Mouse (Mus musculus): ENCODE measurements at regions not wholly inside any gene's neighbourhood (a gene's known extent, or its start where the extent isn't known, plus 50 kb on each side); places are given as distances from the start of the nearest gene placed in this dataset.

DNA sequence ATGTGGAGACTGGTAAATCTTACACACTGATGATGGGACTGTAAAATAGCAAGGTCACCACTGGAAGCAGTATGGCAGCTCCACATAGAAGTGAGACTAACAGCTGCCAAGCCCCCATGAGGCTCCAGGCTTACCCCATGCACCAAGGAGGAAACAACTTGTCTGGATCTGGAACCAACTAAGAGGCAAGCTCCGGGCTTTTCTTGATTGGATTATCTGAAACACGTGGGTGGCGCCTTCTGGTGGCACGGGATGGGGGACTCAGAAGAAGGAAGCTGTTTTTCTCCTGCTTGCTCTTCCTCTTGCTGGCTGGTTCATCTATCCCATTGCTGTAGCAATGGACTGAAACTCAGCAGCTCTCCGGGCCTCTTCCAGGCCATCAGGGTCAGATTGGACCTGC, 171.5 kb upstream of the Sulf2 start:
- WGBS = 90% methylated on average over 5 of the region's 5 CpGs
- peaks cover 13% of the 10 kb centered on the region for H3K4me1 ChIP-seq (ENCODE audit: control insufficient read depth, insufficient read depth, low read length)
- H3K4me3 ChIP-seq (ENCODE audit: insufficient read depth, low read depth, low read length) = no peak overlapping the region
- no peak for TF ChIP-seq CTCF (IDR thresholded peaks at IDR 0.05; ENCODE audit: insufficient read depth, low read depth, low read length)
- TF ChIP-seq POLR2A (IDR thresholded peaks at IDR 0.05; ENCODE audit: insufficient read depth, low read depth, low read length) = no peak
- H3K27ac ChIP-seq (ENCODE audit: insufficient read depth, low read depth, low read length) = no peak overlapping the region

GRCm38 (mm10) chr2:166324954-166325353, 169.5 kb upstream of the Sulf2 start:
- no peak overlapping the region for H3K4me3 ChIP-seq (ENCODE audit: insufficient read depth, low read depth, low read length)
- H3K27ac ChIP-seq (ENCODE audit: insufficient read depth, low read depth, low read length) = no peak overlapping the region
- peaks cover 13% of the 10 kb centered on the region for H3K4me1 ChIP-seq (ENCODE audit: control insufficient read depth, insufficient read depth, low read length)
- whole genome bisulfite sequencing = 81% methylated on average over 3 of the region's 3 CpGs
- no peak for TF ChIP-seq POLR2A (IDR thresholded peaks at IDR 0.05; ENCODE audit: insufficient read depth, low read depth, low read length)
- no peak for TF ChIP-seq CTCF (IDR thresholded peaks at IDR 0.05; ENCODE audit: insufficient read depth, low read depth, low read length)

DNA sequence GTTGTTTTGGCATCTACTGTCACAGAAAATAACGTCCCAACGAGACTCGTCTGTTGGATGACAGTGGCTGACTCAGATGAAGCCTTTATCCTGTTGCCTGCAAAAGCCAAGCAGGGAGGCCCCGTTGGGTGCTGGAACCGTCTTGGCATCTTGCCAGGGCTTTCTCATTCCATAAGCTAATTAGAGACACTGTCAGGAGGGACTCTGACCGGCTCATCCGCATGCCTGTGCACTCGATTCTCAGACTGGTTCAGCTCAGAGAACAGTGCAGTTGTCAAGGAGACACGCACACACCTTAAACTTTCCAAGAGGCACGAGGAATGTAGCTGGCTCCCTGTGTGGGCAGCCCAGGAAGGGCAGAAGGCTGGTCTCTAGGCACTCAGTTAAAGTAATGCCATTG, 169.0 kb upstream of the Sulf2 start:
- 17% methylated on average over 10 of the region's 10 CpGs for WGBS

GRCm38 (mm10) chr2:166322668-166323043, 167.2 kb upstream of the Sulf2 start:
- TF ChIP-seq CTCF (IDR thresholded peaks at IDR 0.05; ENCODE audit: insufficient read depth, low read depth, low read length) = no peak
- no peak for TF ChIP-seq POLR2A (IDR thresholded peaks at IDR 0.05; ENCODE audit: insufficient read depth, low read depth, low read length)
- H3K4me1 ChIP-seq (ENCODE audit: control insufficient read depth, insufficient read depth, low read length) = peaks cover 13% of the 10 kb centered on the region
- H3K4me3 ChIP-seq (ENCODE audit: insufficient read depth, low read depth, low read length) = no peak overlapping the region
- WGBS = over 99% methylated on average over 6 of the region's 6 CpGs
- H3K27ac ChIP-seq (ENCODE audit: insufficient read depth, low read depth, low read length) = no peak overlapping the region

More for the DNA sequence above, 169.0 kb upstream of the Sulf2 start:
- TF ChIP-seq POLR2A (IDR thresholded peaks at IDR 0.05; ENCODE audit: insufficient read depth, low read depth, low read length) (no peak), CTCF (IDR thresholded peaks at IDR 0.05; ENCODE audit: insufficient read depth, low read depth, low read length) (no peak)
- no peak overlapping the region for H3K27ac ChIP-seq (ENCODE audit: insufficient read depth, low read depth, low read length)
- no peak overlapping the region for H3K4me3 ChIP-seq (ENCODE audit: insufficient read depth, low read depth, low read length)
- H3K4me1 ChIP-seq (ENCODE audit: control insufficient read depth, insufficient read depth, low read length) = peaks cover 13% of the 10 kb centered on the region

DNA sequence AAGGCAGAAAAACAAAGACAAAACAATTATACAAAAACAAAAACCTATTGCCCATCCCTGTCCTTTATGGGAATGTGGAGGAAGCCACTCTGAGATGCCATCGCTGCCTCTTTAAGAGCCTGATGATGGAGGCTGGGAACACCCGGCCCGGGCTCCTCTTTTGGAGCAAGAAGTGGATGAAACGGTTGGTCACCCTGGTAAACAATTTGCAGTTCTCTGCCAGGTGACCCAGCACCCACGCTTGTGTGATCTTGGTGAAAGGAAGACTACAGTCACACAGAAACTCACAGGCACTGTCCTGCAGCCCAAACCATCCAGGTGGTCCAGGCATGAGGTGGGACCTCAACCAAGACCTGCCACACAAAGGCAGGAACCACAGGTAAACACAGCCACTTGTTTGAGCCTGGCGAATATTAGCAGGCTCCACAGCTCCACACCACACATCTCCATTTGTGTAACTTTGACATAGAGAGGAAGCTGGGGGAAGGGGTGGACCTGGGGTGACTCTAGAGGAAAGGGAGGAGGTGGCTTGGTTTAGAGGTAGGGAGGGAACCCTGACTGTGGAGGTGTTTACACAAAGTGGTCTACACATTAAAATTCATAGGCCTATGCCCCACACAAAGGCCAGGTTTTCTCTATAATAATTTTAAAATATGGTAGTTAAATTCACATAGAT, 166.7 kb upstream of the Sulf2 start:
- H3K4me1 ChIP-seq (ENCODE audit: control insufficient read depth, insufficient read depth, low read length) = peaks cover 13% of the 10 kb centered on the region
- H3K4me3 ChIP-seq (ENCODE audit: insufficient read depth, low read depth, low read length) = no peak overlapping the region
- no peak for TF ChIP-seq POLR2A (IDR thresholded peaks at IDR 0.05; ENCODE audit: insufficient read depth, low read depth, low read length)
- TF ChIP-seq CTCF (IDR thresholded peaks at IDR 0.05; ENCODE audit: insufficient read depth, low read depth, low read length) = no peak
- 90% methylated on average over 6 of the region's 6 CpGs for WGBS
- no peak overlapping the region for H3K27ac ChIP-seq (ENCODE audit: insufficient read depth, low read depth, low read length)

DNA sequence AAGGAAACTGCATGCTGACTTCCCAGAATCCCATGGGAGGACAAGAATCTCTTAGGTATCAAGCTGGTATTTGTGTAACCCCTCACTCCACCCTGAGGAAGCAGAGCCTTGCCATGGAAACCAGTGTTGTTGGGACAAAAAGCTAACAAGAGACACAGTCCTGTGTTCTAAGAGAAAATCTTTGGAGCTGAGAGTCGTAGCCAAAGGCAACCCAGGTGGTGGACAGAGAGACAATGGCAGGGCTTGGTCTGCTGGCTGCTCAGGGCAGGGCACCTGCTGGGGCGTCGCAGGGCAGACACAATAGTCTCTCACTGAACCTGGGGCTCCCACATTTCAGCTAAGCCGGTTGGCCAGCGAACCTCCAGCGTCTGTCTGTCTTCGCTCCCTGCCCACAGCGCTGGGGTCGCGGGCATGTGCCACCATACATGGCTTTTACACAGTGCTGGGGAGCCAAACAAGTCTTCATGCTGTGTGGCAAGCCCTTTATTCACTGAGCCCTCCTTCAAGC, 161.0 kb upstream of the Sulf2 start:
- Histone ChIP-seq H3K27ac (ENCODE audit: insufficient read depth, low read depth, low read length) (no peak overlapping the region), H3K4me3 (ENCODE audit: insufficient read depth, low read depth, low read length) (no peak overlapping the region), H3K4me1 (ENCODE audit: control insufficient read depth, insufficient read depth, low read length) (0 out of 2 replicates have a peak, but pooled peaks cover 3% of the 10 kb centered on the region)
- WGBS = 38% methylated on average over 10 of the region's 10 CpGs
- no peak for TF ChIP-seq POLR2A (IDR thresholded peaks at IDR 0.05; ENCODE audit: insufficient read depth, low read depth, low read length)
- TF ChIP-seq CTCF (IDR thresholded peaks at IDR 0.05; ENCODE audit: insufficient read depth, low read depth, low read length) = no peak

GRCm38 (mm10) chr2:166310438-166310837, 155.0 kb upstream of the Sulf2 start:
- Histone ChIP-seq H3K4me3 (ENCODE audit: insufficient read depth, low read depth, low read length) (no peak overlapping the region), H3K27ac (ENCODE audit: insufficient read depth, low read depth, low read length) (no peak overlapping the region), H3K4me1 (ENCODE audit: control insufficient read depth, insufficient read depth, low read length) (no peaks in the 10 kb centered on the region)
- TF ChIP-seq CTCF (IDR thresholded peaks at IDR 0.05; ENCODE audit: insufficient read depth, low read depth, low read length) = no peak
- no peak for TF ChIP-seq POLR2A (IDR thresholded peaks at IDR 0.05; ENCODE audit: insufficient read depth, low read depth, low read length)
- WGBS = 91% methylated on average over 5 of the region's 5 CpGs

DNA sequence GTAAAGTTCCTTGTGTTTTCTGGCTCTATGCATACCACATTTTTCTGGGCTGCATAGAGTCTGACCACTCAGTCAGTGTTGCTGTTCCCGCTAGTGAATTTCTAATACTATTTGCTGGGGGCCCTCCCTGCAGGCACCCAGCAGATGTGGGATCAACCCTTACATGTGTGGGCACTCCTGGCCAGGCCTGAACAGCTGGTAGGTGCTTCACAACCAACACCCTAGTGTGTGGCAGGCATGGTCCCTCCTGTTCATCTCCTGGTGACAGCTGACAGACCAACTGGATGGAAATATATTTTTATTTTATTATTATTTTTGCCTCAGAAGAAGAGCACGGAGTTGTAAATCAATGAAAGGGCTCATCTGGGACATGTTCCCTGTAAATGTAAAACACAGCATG, 154.4 kb upstream of the Sulf2 start:
- no peak overlapping the region for H3K27ac ChIP-seq (ENCODE audit: insufficient read depth, low read depth, low read length)

DNA sequence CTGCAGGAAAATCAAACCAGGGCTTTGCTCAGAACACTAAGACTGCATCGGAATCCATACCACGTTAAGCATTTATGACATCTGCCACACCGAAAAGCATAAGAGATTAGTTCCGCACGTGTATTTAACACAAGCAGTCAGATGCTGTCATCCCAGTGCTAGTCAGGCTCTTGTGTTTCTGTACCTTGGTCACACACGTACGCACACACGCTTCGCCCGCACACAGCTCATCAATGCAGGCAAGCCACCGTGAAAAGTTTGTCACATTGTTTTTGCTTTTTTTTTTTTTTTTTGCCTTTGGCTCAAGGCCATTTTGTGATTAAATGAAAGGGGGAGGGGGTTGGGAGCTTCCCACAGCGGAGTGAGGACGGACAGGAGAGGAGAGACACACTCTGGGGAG, 152.1 kb upstream of the Sulf2 start:
- 77% methylated on average over 13 of the region's 13 CpGs for WGBS
- TF ChIP-seq CTCF (IDR thresholded peaks at IDR 0.05; ENCODE audit: insufficient read depth, low read depth, low read length) = no peak
- TF ChIP-seq POLR2A (IDR thresholded peaks at IDR 0.05; ENCODE audit: insufficient read depth, low read depth, low read length) = no peak
- Histone ChIP-seq H3K4me1 (ENCODE audit: control insufficient read depth, insufficient read depth, low read length) (no peaks in the 10 kb centered on the region), H3K4me3 (ENCODE audit: insufficient read depth, low read depth, low read length) (no peak overlapping the region), H3K27ac (ENCODE audit: insufficient read depth, low read depth, low read length) (no peak overlapping the region)

More for the DNA sequence above, 154.4 kb upstream of the Sulf2 start:
- TF ChIP-seq CTCF (IDR thresholded peaks at IDR 0.05; ENCODE audit: insufficient read depth, low read depth, low read length) (no peak), POLR2A (IDR thresholded peaks at IDR 0.05; ENCODE audit: insufficient read depth, low read depth, low read length) (no peak)
- WGBS = 89% methylated on average over 2 of the region's 2 CpGs
- no peaks in the 10 kb centered on the region for H3K4me1 ChIP-seq (ENCODE audit: control insufficient read depth, insufficient read depth, low read length)
- H3K4me3 ChIP-seq (ENCODE audit: insufficient read depth, low read depth, low read length) = no peak overlapping the region
